Mouse (Mus musculus) heart, postnatal 0 days (tissue): ENCODE measurements around the gene Smyd3. TPM values are rescaled to one million over a fixed set of nuclear protein-coding genes. Genes with fewer than 3 reads are reported as not detected.

Experiments
- ATAC-seq: fragments of 200-750 bp; cut with Nextera tagmentation; 2 replicates; pipeline ENCODE4 v1.8.0; 2017; ENCODE audit warnings: low read depth, moderate number of reproducible peaks, moderate library complexity; ENCODE audit not compliant: insufficient read depth
- DNase-seq: peaks from one replicate; pipeline ENCODE4 v3.0.0-alpha.2; 2016; ENCODE audit warnings: low spot score
- H3K27ac ChIP-seq: fragments of 300-500 bp; sonication (generic); 2 replicates; pipeline ENCODE4 v1.5.1; 2014; ENCODE audit warnings: low read depth, mild to moderate bottlenecking
- H3K27me3 ChIP-seq: fragments of 300-500 bp; sonication (generic); 2 replicates; pipeline ENCODE4 v1.6.1; 2014; ENCODE audit warnings: low read length, mixed read lengths; ENCODE audit not compliant: control insufficient read depth, insufficient read depth
- H3K36me3 ChIP-seq: fragments of 300-500 bp; sonication (generic); replicated peaks from 2 replicates; pipeline ENCODE4 v1.6.1; 2014; ENCODE audit warnings: low read length, mixed read lengths; ENCODE audit not compliant: control insufficient read depth, insufficient read depth
- H3K4me1 ChIP-seq: fragments of 300-500 bp; sonication (generic); 2 replicates; pipeline ENCODE4 v1.6.1; 2014; ENCODE audit warnings: antibody characterized with exemption; ENCODE audit not compliant: control insufficient read depth, insufficient read depth
- H3K4me2 ChIP-seq: fragments of 300-500 bp; sonication (generic); 2 replicates; pipeline ENCODE4 v1.6.1; 2014; ENCODE audit warnings: low read depth, mild to moderate bottlenecking, low read length, moderate library complexity
- H3K4me3 ChIP-seq: fragments of 300-500 bp; sonication (generic); 2 replicates; pipeline ENCODE4 v1.5.1; 2014; ENCODE audit warnings: low read depth, low read length
- H3K9ac ChIP-seq: fragments of 300-500 bp; sonication (generic); replicated peaks from 2 replicates; pipeline ENCODE4 v1.6.1; 2014; ENCODE audit warnings: low read depth, low read length, mixed read lengths
- H3K9me3 ChIP-seq: fragments of 300-500 bp; sonication (generic); replicated peaks from 2 replicates; pipeline ENCODE4 v1.6.1; 2016; ENCODE audit warnings: low read length; ENCODE audit not compliant: control insufficient read depth
- CTCF ChIP-seq: IDR thresholded peaks from 2 replicates; pipeline ENCODE4 v1.5.1; 2016; ENCODE audit warnings: antibody characterized with exemption, control low read depth, low read depth
- EP300 ChIP-seq: IDR thresholded peaks from 2 replicates; pipeline ENCODE4 v1.6.1; 2016; ENCODE audit warnings: antibody characterized with exemption, low read depth
- WGBS: fragments of 180-500 bp; shearing (Covaris S2); extraction: QIAGEN DNeasy Blood & Tissue Kit; methylation state at CpG from one replicate; pipeline ENCODE4 v1.1.7; 2014; 5-methylcytosine and 5-hydroxymethylcytosine counted together
- polyA plus RNA-seq: library from polyadenylated mRNA; unstranded; fragments of >200 nt; fragmentation: Nextera tagmentation; extraction: Ambion mirVana; gene quantifications from 2 replicates; pipeline ENCODE4 v1.2.1, GENCODE M21; 2015
- total RNA-seq: library from RNA; depleted of rRNA; stranded (reverse); fragments of >200 nt; gene quantifications from 2 replicates; pipeline ENCODE4 v1.2.3, GENCODE M21; 2014; ENCODE audit warnings: low replicate concordance

The Smyd3 gene
- total and polyA plus RNA-seq, 2 experiments from 2014 or later: 7.0 to 11.6 TPM

DNA sequence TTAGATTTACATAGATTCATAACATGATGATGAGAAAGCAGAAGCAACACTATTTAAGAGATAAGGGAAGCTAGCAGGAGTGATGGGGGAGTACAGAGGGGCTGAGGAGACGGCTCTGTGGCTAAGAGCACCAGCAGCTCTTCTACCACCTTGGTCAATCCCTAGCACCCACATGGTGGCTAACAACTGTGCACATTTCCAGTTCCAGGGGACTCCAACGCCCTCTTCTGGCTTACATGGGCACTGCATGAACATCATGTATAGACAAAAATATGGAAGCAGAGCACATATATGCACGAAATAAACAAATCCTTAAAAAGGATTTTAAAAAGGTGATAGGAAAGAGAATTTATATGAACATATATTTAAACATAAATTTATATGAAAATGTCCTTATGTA, 23.7 kb upstream of the Smyd3 start:
- H3K27ac ChIP-seq: no peak overlapping the region
- H3K27me3 ChIP-seq: no peaks in the 10 kb centered on the region
- no peak for DNase-seq
- H3K9me3 ChIP-seq: no peaks in the 10 kb centered on the region
- no peak overlapping the region for H3K4me3 ChIP-seq
- 62% methylated on average over 3 of the region's 3 CpGs for WGBS
- H3K4me2 ChIP-seq: no peak overlapping the region
- TF ChIP-seq EP300: no peak
- TF ChIP-seq CTCF: peak; percentile 27
- H3K36me3 ChIP-seq: peaks cover 44% of the 10 kb centered on the region
- no peak for ATAC-seq
- no peak overlapping the region for H3K9ac ChIP-seq
- peaks cover 10% of the 10 kb centered on the region; the same call in 1 of the 2 replicates for H3K4me1 ChIP-seq

DNA sequence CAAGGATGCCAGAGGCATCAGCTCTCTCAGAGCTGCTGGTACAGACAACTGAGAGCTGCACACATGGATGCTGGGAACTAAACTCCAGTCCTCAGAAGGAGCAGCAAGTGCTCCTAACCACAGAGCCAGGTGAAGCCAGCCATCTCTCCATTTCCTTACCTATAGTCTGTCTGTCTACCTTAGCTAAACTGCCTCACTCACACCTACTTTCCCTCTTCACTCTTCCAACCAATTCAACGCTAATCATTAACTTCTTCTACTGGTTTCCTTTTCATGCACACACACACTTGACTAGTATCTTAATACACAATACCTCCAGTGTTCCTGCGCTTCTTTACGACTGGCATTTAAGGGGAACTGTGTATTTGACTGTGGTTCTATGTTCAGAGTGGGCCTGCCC, 22.0 kb upstream of the Smyd3 start:
- Histone ChIP-seq H3K4me2 (no peak overlapping the region), H3K36me3 (peaks cover 51% of the 10 kb centered on the region), H3K9ac (no peak overlapping the region), H3K27ac (no peak overlapping the region), H3K9me3 (no peaks in the 10 kb centered on the region), H3K27me3 (no peaks in the 10 kb centered on the region), H3K4me1 (peaks cover 3% of the 10 kb centered on the region; the same call in 1 of the 2 replicates), H3K4me3 (no peak overlapping the region)
- TF ChIP-seq CTCF (no peak), EP300 (no peak)
- WGBS: 89% methylated on average over 3 of the region's 3 CpGs
- DNase-seq (no peak), ATAC-seq (no peak)

DNA sequence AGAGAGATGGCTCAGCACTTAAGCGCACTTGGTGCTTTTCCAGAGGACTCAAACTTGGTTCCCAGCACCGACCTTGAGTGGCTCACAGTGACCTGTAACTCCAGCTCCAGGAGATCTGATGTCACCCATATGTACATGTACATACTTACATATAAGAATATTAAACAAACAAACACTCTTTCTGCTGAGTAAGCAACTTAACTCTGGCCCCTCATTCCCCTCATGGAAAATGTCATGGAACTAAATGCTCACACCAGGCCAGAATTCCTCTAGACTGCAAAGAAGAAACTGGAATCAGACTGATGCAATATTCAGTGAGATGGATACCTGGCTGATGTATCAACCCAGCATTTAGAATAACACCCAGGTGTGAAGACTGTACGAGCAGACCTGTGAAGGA, 21.2 kb upstream of the Smyd3 start:
- no peaks in the 10 kb centered on the region for H3K9me3 ChIP-seq
- no peak overlapping the region for H3K27ac ChIP-seq
- H3K4me2 ChIP-seq: no peak overlapping the region
- no peaks in the 10 kb centered on the region for H3K4me1 ChIP-seq
- H3K9ac ChIP-seq: no peak overlapping the region
- WGBS: 93% methylated on average over 3 of the region's 3 CpGs
- ATAC-seq (no peak), DNase-seq (no peak)
- no peak for TF ChIP-seq EP300
- TF ChIP-seq CTCF: no peak
- H3K36me3 ChIP-seq: peaks cover 60% of the 10 kb centered on the region
- H3K4me3 ChIP-seq: no peak overlapping the region
- H3K27me3 ChIP-seq: no peaks in the 10 kb centered on the region

DNA sequence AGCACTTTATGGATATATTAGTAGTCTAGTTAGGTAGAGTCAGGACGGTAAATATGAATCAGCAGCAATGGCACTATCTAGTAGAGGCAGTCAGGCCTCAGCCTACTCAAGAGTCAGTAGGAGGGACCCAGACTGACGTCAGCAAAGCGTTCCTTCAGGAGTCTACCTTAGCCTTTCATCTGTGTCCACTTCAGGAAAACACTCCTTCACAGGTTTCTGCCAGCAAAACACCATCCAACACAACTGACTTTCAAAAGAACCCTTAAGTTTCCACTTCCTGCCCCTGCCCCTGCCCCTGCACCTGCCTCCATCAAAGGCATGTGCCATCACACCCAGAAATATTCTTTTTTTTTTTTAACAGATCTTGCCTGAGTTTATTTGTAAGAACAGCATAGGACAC, 2.1 kb upstream of the Smyd3 start:
- ATAC-seq (no peak), DNase-seq (no peak)
- H3K4me3 ChIP-seq: no peak overlapping the region
- no peak overlapping the region for H3K27ac ChIP-seq
- H3K9me3 ChIP-seq: no peaks in the 10 kb centered on the region
- H3K27me3 ChIP-seq: no peaks in the 10 kb centered on the region
- H3K36me3 ChIP-seq: no peaks in the 10 kb centered on the region
- peaks cover 7% of the 10 kb centered on the region; the same call in 1 of the 2 replicates for H3K4me1 ChIP-seq
- TF ChIP-seq EP300 (no peak), CTCF (no peak)
- 71% methylated on average over 3 of the region's 3 CpGs for WGBS
- no peak overlapping the region for H3K4me2 ChIP-seq
- H3K9ac ChIP-seq: no peak overlapping the region

DNA sequence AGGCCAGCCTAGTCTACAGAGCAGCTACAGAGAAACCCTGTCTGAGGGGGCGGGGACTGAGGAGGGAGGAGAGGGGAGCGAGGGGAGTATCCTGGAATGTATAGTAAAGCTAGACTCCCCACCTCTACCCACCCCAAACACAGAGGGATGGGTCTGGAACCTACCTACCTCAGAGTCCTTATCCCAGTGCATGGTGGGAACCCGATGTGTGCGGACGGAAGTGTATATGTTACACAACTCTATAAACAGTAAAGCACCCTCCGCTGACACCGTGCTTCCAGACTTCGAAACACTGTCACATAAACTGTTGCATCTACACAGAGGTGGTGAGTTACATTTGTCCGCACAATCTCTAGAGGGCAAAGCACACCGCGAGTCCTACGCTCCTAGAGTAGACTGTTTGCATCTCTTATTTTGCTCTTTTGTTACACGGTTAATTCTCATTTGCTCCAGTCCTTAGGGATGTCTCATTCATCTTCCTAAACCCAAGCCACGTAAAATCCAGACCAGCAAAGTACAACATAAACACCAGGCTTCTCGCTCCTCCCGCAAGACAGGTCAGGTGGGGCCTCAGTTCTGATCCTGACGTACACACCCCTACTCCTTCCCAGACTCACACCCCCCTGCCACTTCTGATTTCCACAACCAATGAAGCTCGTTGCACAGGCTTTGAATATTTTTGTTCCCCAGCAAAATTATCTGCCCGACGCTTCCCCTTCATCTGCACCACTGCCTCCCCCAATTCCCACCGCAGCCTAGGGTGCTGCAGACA, 714 bp downstream of the Smyd3 start:
- ATAC-seq (peak; percentile 49; the same call in 1 of the 2 replicates), DNase-seq (peak; percentile 15)
- peak overlapping the region; percentile 62 for H3K9ac ChIP-seq
- no peaks in the 10 kb centered on the region for H3K36me3 ChIP-seq
- TF ChIP-seq EP300: no peak
- TF ChIP-seq CTCF: no peak
- H3K4me3 ChIP-seq: peak overlapping the region; percentile 65
- WGBS: under 1% methylated on average over 21 of the region's 21 CpGs
- H3K4me1 ChIP-seq: peaks cover 7% of the 10 kb centered on the region; the same call in 1 of the 2 replicates
- H3K4me2 ChIP-seq: peak overlapping the region; percentile 87
- H3K9me3 ChIP-seq: no peaks in the 10 kb centered on the region
- H3K27ac ChIP-seq: peak overlapping the region; percentile 41; the same call in 1 of the 2 replicates
- no peaks in the 10 kb centered on the region for H3K27me3 ChIP-seq

DNA sequence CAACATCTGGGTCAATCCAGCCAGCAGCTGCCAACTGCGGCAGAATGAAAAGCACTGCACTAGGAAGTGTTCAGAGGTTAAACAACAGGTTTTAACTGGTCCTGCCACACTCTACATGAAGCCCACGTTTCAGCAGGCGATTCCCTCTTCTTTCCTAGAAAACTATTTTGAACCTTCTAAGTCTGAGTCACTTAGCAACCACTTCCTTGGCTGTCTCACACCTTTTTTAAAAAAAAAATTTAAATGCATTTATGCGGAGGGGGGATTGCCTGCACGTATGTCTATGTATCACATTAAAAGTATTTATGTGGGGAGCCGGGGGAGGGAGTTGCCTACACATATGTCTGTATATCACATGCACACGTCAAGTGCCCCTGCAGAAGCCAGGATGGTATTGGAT, 5.9 kb downstream of the Smyd3 start:
- 75% methylated on average over 7 of the region's 7 CpGs for WGBS
- H3K4me2 ChIP-seq: no peak overlapping the region
- TF ChIP-seq CTCF (no peak), EP300 (no peak)
- H3K27ac ChIP-seq: no peak overlapping the region
- H3K27me3 ChIP-seq: no peaks in the 10 kb centered on the region
- no peak for DNase-seq
- no peaks in the 10 kb centered on the region for H3K9me3 ChIP-seq
- no peak overlapping the region for H3K9ac ChIP-seq
- ATAC-seq: no peak
- no peaks in the 10 kb centered on the region for H3K36me3 ChIP-seq
- H3K4me3 ChIP-seq: no peak overlapping the region
- H3K4me1 ChIP-seq: peaks cover 6% of the 10 kb centered on the region; the same call in 1 of the 2 replicates
